Mouse (Mus musculus) ovary, adult 18-20 months (tissue): ENCODE measurements at regions not wholly inside any gene's neighbourhood (a gene's known extent, or its start where the extent isn't known, plus 50 kb on each side); places are given as distances from the start of the nearest gene placed in this dataset.
"Not testable (repeated sequence)": the region's sequence is repeated elsewhere in the genome, so short reads cannot be mapped to it uniquely, and the experiment has no call there.

Source experiments
- DNase-seq: peaks from one replicate; pipeline ENCODE4 v3.0.0; 2022; ENCODE audit warnings: low spot score, mixed read lengths

DNA sequence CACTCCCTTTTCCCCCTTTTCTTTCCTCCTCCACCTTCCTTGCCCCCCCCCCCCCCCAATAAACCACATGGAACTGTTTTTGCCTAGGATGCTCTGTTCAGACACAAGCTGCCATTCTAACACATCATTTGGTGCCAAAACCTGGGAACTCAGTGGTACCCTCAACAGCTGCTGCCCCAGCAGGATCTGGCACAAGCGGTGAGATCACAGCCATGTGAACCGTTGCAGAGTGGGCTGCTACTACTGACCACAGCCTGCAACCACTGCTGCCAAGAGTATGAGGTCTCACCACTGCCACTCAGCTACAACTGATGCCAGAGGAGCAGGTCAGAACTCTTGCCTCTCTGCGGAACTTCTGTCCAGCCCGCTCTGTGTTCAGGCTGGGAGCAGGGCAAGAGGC is 206.2 kb downstream of the Pcsk1 start:
- no peak for DNase-seq

DNA sequence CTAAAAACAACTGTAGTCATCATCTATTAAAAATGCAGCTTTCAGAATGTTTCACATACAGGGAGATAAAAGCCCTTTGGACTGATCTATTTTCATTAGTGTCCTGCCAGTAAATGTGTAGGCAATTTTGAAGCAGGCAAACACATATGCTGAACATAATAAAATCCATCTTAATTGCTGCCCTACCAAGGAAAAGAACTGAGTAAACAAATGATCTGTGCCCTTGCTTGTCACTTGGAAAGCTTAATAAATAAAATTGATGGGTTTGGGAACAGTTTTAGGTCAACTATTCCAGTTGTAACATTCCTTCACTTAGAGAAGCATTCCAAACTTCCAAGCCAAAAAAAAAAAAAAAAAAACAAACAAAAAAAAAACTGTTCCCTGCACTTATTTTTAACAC is 230.2 kb downstream of the Pcsk1 start:
- DNase-seq: no peak

DNA sequence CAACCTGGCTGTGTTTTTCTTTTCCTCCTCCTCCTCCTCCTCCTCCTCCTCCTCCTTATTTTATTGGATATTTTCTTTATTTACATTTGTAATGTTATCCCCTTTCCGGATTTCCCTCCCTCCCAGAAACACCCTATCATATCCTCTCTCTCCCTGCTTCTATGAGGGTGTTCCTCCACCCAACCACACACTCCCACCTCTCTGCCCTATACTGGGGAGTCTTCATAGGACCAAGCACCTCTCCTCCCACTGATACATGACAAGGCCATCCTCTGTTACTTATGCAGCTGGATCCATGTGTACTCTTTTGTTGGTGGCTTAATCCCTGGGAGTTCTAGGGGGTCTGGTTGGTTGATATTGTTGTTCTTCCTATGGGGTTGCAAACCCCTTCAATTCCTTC is 230.6 kb downstream of the Pcsk1 start:
- DNase-seq: no peak

DNA sequence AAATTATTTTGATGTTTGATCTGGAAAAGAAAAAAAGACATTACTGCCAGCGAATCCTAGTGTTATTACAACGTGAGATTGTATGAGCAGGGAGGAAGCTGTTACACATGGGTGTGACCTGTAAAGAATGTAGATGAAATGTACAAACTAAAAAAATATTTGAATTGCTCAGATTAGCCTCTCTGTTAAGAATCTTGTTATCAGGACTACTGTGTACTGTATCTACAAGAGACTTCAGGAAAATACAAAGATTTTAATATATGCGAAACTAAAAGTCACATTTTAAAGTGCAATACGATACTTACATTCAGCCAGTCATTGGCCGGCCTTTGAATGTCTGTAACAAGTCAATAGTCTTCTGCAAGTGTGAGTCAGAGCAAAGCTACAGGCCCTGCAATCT is 247.4 kb downstream of the Pcsk1 start:
- no peak for DNase-seq

DNA sequence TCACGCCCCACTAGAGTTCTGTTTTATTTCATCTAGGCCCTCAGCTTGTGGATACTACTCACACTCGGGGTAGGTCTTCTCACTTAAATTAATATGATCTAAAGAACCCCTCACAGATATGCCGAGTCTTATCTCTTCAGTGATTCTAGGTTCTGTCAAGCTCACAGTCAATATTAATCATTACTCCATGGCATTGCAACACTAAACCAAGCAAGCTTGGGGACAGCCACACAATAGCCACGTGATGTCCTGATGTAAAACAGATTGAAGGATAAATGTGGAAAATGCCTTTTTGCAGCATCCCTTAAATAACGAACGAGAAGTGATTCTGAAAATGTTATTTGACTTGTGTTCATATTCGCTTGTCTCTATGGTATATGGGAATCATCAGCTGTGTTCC is 253.8 kb downstream of the Pcsk1 start:
- DNase-seq: no peak

DNA sequence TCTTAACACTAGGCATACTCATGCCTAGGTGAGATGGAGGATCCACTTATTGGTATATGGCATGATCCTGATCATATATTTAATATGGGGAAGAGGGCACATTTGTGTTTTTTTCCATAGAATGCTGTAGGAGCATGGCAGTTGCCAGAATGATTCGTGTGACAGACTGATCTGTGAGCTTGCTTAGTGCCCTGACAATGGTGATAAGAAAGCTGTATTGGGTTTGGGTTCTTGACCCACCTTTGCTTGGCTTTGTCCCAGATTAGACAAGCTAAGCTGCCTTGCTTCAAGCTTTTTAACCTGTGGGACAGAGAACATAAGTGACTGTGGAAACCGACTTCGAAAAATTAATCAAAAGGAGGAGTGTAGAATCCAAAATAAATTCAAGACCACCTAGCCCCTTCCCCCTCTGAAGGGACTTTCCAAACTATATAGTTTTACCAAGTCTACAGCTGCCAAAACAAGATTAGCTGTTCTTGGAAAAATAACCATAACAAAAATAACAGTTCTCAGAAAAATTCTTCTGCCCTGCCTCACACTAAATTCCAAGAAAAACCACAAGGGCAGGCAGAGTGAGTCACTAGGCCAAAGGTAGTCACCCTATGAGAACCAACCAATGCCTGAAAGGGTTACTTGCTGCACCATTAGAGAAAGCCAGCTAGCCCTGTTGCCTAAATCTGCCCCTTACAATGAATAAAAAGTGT is 277.2 kb downstream of the Pcsk1 start:
- no peak for DNase-seq

DNA sequence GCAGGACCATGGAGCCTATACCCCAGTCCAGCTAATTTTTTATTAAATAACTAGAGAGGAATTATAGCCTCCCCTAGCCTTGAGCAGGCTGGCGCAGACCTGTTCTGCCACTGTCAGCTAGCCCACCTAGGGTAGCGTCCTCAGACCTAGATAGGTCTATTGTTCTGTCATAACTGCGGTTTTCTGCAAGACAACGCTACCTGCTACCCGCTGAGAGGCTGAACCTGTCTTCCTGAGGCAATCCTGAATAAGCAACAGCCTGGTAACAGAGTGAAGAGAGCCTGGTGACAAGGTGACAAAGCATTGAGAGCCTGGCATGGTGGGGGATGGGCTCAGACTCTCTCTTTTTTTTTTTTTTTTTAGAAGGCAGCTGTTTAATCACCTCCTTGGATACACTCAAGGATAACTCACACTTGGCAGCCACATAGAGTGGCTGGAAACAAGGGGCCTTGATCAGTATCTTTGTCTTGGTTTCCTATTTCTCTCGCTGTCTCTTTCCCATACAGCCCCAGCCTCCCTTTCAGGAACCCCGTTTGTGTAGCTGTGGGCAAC is 278.7 kb downstream of the Pcsk1 start:
- no peak for DNase-seq

DNA sequence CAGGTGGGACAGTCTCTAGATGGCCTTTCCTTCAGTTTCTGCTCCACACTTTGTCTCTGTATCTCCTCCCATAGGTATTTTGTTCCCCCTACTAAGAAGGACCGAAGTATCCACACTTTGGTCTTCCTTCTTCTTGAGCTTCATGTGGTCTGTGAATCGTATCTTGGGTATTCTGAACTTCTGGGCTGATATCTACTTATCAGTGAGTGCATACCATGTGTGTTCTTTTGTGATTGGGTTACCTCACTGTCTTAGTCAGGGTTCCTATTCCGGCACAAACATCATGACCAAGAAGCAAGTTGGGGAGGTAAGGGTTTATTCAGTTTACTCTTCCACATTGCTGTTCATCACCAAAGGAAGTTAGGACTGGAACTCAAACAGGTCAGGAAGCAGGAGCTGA is 287.5 kb downstream of the Pcsk1 start:
- DNase-seq: not testable (repeated sequence)

DNA sequence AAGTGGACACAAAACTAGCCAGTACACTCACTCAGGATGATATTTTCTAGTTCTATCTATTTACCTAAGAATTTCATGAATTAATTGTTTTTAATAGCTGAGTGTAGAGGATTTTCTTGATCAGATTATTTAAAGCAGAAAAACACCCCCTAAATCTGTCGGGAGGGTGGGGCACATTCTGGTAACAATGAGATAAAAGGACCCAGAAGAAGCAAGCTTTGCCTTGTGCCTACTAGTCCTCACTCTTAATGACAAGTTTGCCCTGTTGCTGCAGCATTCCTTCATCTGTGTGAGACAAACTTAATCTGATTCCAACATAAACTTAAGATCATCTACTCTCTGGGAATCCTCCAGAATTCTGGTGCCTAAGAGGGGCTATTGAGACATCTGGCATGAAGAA is 288.1 kb downstream of the Pcsk1 start:
- no peak for DNase-seq

DNA sequence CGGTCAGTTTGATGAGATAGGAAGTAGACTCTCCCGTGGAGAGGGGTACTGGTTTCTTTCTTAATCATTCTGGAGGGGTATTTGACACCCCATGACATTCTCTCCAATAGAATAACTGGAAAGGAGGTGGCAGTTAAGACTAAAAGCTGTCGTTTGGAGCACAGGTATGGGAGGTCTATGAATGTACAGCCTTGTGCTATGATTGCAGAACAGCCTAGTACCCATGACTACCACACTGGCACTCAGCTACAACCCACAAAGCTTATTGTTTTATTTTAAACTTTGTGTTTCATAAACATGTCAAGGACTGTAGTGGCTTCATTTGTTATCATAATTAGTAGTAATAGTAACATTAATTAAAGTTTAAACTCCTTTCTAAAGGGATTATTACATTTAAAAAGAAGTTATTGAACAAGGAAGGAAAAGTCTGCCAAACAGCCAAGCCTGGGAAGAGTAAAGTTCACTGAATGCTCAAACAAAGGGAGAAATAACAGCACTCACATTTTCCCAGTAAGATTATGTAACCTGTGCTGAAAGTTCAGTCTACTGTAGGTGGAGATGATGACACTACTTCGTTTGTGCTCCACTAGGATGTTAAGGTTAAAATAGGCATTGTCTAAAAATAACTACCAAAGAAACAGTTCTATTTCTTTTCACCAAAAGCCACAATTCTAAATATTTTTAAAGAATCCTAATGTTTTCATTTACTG is 295.2 kb downstream of the Pcsk1 start:
- DNase-seq: no peak

DNA sequence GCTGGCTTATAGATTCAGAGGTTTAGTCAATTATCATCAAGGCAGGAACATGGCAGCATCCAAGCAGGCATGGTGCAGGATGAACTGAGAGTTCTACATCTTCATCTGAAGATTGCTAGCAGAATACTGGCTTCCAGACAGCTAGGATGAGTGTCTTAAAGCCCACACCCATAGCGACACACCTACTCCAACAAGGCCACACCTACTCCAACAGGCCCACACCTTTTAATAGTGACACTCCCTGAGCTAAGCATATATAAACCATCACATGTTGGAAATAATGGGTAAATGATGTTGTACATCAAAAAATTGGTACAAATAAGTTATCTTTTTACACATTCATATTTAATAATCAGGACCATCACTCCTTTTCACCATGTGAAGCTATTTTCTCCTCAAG is 299.6 kb downstream of the Pcsk1 start:
- DNase-seq: no peak

DNA sequence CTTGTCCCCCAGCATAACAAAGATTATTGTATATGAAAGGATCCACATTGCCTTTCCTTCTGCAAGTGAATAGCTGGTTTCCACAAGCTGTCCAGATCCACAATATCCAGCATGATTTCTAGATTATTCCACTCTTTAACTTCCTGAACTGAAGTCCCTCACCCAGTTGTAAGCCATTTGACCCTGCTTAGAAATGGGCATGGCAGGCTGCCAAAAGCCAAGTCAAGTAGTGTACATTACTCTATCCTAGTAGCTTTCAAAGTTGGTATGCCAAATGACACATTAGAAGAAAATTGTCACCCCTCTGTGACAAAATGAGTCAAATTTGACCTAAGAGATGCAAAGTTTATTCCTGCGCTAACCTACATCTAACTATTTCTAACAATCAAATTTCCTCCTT is 300.6 kb downstream of the Pcsk1 start:
- no peak for DNase-seq

DNA sequence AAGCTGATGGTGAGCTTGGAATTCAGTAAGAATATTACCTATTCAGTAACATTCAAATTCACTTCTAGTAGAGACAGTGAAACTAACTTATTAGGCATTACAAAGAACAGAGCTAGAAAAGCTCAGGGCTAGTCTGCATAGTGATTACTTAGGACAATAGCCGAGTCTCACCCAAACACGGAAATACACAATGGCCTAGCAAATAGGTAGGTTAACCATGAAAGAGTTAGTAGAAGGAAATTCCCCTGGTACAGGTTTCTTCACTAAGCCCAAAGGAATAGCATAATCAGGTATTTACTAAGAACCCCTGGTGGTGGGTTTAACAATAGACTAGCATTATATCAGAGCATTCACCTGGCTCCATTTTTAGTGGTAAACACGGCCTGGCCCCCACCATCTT is 306.7 kb upstream of the Ell2 start:
- not testable (repeated sequence) for DNase-seq

DNA sequence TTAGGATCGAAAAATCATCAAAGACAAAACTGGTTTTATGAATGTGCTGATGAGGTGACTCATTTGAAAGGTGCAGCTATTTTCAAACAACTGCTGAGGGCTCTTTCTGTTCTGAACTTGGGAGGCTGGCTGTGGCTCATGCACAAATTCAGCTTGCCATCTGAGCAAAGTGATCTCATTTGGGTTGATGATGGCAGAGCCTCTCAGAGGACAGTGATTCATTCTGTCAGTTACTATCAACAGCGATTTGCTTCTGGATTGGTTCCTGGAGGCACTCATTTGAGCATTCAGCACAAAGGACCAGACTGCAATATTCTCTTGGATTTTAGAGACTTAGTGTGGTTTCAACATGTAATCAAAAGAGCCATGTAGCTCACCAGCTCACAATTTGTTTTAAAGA is 285.8 kb upstream of the Ell2 start:
- DNase-seq: no peak

DNA sequence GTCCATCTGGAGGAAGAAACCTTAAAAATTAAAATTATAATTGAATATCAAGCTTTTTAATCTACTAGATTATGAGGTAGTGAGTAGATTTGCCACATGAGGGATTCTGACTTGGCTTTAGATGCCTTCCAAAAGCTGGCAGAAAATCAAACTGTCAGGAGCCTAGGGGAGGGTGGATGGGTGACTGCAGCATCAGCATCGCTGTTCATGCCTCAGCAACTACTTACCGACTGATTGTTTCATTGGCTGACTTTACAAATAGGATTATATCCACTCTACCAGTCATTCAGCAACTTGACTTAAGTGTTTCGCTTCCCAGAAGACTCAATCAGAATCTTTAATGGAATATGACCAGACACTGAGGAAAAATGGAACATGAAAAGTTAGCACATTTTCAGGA is 279.6 kb upstream of the Ell2 start:
- DNase-seq: no peak

DNA sequence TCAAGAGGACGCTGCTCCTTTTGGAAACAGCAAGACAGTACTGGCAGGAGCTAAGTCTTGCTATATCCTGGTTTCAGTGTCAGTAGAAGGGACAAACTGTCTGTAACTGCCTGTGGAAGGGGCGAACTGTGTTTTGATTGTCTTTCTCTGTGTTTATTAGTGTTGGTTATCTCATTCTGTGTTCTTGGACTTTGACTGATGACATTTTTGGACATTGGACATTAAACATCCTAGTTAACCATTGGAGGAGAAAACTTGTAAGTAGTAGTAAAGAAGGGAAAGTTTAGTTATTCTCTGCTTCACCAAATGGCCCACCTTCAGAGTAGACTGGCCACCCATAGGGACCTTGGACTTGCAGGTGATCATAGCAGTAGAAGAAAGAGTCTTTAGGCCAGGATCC is 267.4 kb upstream of the Ell2 start:
- DNase-seq: no peak

DNA sequence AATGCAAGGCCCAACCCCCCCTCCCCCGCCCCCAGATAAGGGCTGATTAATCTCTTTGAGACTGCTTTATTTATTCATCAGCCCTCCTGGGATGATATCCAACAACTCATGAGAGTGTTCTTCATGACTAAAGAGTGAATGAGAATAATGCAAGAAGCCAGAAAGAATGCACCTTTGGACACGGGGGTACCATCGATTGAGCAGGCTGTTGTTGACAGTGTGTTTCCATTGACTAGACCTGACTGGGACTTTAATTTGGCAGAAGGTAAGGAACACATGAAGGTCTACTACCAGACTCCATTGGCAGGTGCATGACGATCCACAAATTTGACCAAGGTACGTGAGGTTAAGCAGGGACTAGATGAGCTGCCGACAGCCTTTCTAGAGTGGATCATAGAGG is 266.5 kb upstream of the Ell2 start:
- DNase-seq: no peak

DNA sequence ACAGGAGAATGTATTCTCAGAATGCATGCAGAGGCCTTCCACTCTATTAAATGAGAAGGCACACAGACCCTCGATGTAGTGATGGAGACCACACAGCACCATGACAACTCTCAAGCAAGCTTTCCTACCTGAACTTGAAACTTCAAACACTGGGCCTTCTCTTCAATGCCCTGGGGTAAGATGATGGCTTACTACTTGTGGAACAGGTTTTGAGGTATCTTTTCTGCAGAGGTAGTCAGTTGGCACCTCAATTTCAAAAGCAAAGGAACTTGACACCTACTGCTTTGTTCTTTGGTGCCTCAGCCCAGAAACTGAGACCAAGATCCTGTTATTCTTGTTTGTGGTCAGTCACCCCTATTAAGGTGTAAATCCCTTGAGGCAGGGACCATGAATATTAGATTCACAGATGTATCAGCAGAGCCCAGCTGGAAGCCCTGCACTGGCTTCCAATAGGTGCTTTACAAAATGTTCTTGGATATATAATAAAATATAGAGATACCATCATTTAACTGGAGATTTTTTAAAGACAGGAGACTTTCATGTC is 246.2 kb upstream of the Ell2 start:
- no peak for DNase-seq

DNA sequence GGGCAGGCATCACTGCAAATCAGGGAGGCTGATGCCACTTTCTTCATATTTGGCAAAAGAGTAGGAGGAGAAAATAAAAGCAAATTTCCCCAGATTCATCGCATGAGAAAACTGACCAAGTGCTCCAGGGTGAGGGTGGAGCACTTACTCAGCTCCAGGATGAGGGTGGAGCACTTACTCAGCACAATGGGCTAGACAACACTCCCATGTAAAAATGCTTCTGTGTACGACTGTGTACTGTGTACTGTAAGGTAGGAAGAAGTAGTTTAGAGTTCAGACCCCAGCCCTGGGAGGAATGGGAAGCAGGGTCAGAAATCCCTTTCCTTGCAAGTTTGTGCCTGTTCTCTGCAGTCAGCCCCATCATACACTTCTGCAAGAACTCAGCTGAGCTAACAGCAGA is 245.3 kb upstream of the Ell2 start:
- DNase-seq: no peak

DNA sequence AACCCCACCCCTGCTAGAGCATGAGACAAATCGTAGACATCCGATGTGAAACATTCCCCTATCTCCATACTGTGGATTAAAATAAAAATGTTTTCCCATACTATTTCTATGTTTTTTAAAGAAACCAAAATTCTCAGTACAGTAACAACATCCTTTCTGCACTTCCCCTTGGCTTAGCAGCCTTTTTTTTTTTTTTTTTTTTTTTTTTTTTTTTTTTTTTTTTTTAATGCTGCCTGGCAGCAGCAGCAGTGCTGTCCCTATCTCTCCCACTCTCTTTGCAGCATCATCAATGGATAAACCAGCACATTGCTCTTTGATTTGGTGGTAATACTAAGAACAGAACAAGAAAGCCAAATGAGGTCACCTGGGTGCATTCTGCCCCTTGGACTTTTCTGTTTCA is 239.3 kb upstream of the Ell2 start:
- no peak for DNase-seq

DNA sequence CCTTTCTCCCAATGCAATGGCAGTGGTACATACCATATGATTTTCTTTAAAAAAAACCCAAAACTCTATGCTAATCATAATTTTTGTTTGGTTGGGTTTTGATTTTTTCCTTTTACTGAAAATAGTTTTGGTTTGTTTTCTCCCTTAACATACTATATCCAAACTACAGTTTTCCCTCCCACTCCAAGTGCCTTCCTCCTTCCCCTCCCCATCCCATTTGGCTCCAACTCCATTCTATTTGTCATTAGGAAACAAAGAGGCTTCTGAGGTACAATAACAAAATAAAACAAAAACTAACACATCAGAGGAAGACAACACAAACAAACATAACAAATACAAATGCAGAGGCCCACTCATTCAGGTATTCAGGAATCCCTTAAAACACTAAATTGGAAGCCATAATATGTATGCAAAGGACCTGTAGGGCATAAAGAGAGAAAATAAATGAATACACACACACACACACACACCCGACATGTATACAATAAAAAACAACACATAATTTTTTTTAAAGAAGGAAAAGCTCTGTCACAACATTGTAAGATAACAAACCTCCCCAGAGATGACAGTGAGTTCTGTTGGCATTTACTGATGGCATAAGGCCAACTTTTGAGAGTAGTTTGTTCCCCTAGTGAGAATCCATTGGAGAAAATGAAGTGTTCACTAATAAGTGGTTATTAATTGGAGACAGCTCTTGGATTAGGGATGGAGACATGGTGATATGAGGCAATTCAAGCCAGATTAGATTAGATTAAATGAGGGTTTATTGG is 230.5 kb upstream of the Ell2 start:
- no peak for DNase-seq

DNA sequence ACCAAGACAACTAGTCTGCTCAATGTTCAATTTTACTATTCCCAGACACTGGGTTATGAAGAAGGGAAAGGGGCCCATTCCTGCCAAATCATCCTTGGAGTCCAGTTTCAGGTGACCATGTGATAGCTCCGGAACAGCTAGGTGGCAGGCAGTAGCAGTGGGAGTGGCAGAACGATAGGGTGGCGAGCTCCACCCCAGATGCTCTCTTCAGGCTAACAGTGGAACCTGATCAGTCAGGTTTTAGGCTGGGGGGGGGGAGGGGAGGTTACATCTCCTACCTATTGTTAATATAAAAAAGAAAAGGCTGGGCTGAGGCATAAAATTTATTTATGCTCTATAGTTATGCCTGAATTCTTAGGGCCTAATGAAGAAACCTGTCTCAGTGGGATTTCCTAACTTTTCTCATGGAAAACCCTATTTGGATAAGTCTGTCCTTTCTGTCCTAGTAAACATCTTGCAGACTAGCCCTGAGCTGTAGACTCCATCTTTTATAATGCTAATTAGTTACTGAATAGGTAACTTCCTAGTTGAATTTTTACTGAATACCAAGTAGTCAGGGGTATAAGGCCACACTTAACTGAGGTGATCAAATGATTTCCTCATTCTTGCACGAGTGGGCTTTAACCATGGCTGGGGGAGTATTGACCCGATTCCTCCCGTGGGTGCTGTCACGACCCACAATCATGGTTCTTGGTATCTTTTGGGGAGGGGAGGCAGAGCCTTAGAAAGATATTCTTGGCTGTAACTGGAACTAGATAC is 223.2 kb upstream of the Ell2 start:
- not testable (repeated sequence) for DNase-seq
